Mouse (Mus musculus) lung, adult 18-20 months (tissue): ENCODE results near the gene Ccn1.

ENCODE experiments used
- DNase-seq, 2 experiments: peaks; one replicate each; pipeline ENCODE4 v3.0.0; 2022; ENCODE audit warnings: mixed read lengths in 2 of 2

The Ccn1 gene

GRCm38 (mm10) chr3:145649852-145650202, at the start of gene Ccn1:
Ccn1 (minus strand) TSS chr3:145649981.
- peak; percentile 88 to 91 for DNase-seq

- DNase-seq = no peak
Measured at GRCm38 (mm10) chr3:145693361-145693760, 43.6 kb upstream of the Ccn1 start.

- no peak for DNase-seq
Measured at GRCm38 (mm10) chr3:145692037-145692436, 42.3 kb upstream of the Ccn1 start.

- DNase-seq = no peak
Measured at GRCm38 (mm10) chr3:145691415-145691814, 41.6 kb upstream of the Ccn1 start.

DNA sequence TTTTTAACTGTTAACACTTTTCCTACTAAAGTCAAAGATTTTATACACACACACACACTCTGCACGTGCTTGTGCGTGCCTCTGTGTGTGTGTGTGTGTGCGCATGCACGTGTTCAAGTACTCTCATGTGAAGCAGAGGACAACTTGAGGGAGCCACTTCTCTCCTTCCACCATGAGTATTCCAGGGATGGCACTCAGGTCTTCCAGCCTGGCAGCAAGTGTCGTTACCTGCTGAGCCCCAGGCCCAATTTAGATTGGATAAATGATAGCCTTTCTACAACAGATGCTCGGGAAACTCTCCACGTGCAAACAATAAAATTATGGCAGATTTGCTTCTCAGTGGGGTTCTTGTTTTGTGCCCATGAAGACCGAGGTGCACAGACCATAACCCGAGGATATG, 39.5 kb upstream of the Ccn1 start:
- DNase-seq = no peak

DNA sequence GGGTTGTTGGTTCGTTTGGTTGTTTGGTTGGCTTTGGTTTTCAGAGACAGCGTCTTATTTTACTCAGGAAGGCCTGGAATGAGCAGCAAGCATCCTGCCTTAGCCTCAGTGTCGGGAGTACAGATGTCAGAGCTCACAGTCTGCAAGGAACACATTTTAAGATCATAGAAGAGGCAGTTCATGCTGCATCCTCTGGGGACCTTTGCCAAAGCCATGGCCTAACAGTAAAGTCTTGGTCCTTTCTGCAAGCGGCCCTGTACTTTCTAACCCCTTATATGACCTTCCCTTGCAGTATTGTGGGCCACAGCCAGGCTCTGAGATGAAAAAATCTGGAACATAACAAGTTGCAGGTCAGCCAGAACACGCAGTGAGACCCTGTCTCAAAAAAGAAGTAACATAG, 38.1 kb upstream of the Ccn1 start:
- DNase-seq = no peak

DNA sequence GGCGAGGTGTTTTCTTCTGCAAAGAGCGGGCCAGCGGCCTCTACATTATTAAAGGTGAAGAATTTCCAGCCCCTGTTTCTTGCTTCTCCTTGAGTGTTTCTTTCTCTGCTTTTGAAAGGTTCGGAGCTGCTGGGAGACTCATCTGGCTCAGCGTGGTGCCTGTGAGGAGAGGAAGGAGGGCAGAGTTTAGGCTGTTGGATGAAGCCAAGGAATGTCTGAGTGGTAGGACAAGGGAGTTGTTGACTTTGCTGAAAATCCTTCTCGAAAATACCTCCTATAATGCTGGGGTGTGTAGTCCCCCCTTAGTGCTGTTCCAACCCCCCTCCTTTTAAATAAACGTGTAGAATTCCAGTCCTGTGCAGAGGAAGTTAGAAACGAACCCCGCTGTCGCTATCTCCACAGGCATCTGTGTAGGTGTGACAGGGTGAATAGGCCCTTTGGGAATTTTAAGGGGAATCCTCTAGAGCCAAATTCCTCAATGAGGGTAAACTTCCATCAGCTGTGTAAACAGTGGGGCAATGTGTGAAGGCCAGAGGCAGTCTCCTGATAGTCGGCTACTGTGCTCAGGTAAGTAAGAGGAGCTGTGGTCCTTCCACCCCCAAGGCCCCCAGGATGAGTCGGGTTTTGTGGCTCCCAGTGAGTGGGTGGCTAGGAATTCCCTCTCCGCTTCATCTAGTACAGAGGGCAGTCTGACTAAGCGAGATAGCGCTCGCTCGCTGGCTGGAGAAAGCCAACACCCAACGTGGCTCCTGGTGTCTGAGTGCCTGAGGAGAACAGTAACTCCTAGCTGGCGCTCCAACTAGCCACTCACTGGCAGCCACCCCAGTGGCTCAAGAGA, 35.0 kb upstream of the Ccn1 start:
- peak; percentile 38 to 53 for DNase-seq

DNA sequence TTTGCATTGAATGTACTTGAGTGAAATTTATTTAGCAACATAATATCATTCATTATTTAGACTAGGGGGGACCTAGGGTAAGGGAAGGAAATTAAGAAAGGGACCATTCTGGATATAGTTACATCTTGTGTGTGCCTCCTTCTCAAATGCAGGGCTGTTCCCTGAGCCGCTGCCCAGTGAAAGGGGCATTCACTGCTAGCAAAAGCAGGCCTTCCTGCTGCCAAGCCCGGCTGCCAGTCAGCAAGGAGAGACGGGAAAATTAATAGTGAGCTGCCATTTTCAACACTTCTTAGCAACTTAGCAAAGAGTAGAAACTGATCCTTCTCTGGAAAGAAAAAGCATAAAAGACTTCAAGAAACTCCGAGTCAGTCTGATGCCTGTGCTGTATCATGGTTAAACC, 34.4 kb upstream of the Ccn1 start:
- no peak for DNase-seq

DNA sequence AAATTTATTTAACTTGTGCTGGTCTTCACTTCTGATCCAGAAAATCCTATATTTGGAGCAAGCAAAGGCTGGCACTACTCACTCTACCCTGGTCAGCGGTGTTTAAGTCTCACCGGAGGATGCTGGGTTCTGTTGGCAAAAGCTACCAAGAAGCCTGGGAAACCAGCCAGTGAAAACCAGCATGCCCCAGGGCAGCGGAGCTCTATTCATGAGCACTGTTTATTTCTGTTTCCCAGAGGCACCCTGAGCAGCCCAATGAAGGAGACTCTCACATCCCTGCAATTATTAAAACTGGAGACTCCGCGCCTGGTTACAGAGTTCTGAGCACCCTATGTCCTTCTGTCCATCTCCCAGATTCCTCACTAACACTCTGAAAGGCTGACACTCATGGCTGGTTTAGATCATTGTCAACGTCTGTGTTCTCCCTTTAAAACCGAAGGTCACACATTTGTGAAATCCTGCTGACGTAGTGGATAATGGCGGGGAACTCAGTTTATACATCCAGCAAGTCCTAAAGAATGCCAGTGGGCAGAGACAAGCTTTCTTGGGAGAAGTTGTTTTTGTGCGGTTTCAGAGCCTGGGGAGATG, 31.7 kb upstream of the Ccn1 start:
- no peak for DNase-seq

DNA sequence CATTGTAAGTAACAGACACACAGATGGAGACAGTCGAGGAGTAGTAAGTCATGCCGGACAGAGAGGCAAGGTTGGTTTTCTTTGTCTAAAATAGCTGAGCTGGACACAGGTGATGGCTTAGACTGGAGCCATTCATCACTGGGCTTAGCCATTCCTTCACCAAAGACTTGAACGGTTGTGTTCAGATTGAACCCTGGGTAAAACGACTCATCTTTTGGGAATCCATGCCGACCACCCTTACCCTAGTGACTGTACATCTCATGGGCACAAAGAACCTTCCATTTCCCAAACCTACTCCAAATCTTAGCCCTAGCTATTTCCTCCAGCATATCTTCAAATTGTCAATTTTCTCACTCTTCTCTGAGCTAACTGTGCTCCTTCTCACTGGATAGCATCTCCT, 30.9 kb upstream of the Ccn1 start:
- DNase-seq = no peak

DNA sequence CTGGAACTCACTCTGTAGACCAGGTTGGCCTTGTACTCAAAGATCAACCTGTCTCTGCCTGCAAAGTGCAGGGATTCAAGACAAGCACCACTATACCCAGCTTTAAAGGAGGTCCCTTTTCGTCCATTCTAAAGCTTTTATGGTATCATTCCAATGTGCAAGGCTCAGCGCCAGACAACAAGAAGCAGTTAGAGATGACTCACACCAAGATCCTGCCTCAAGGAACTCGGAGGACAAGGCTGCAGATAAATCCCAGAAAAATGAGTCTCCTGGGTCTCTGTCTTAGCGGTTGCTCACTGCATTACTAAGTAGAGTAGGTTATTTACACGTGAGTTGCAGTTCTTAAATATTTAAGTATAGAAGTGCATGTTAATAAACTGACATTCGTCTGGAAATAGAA, 26.4 kb upstream of the Ccn1 start:
- DNase-seq = no peak

DNA sequence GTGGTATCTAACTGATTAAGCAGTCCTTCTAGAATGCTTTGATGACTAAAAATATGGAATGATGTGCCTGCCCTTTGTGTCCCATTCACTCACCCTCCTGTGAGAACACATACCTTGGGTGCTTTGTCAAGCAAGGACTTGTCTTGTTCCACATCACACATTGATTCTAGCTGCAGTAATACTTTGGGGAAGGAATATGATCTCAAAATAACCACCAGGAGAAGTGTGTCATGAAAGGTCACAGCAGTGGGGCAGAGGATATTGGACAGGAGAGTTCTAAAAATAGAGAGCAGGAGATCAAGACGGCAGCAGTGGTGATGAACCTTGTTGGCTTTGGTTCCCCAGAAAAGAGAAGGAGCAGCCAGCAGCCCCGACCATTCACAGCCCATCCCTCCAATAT, 25.0 kb upstream of the Ccn1 start:
- no peak for DNase-seq

DNA sequence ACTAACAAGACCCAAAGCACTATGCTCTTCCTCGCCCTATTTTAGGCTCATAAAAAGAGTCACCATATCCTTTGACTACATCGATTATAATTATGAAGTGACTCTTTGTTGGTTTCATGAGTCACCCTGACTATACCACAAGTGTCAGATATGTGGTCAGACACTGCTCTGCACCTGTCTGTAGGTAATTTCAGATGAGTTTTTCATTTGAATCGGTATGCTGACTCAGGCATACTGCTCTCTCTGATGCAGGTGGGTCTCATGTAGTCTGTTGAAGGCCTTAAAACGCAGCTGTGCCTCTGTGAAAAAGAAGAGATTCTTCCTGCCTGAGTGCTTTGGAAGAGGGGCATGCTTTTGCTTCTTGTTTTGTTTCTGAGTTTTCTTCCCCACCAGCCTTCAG, 16.6 kb upstream of the Ccn1 start:
- no peak for DNase-seq

DNA sequence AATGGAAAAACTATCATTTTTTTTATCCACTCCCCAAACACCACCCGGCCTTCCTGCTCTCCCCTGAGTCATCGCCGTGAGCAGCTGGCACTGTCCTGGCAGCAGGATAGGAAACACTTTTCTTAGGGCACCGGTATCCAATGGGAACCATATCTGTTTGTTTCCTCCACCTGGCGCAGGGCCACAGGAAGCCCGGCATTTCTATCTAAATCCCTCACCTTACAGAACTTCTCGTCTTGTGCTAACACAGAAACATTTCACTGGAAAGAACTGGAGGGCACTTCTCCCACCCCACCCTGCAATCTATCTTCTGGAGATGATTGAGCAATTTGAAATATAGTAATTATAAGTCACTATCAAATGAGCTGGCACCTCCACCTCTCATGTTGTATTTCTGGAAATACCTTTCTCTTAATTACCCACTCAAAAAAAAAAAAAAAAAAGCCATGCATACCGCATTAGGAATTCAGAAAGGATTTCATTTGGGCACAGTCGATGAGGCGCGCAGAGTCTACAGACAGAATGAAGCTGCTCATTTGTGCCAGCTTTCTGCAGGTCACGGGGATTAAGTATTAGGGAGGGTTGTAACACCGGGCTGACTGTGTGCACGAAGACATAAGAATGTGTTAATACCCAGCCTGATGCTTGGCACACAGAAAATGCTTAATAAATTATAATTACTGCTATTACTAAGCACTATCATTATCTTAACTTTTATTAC, 7.4 kb upstream of the Ccn1 start:
- peak; percentile 40 to 62 for DNase-seq

GRCm38 (mm10) chr3:145654944-145655343, 5.2 kb upstream of the Ccn1 start:
- DNase-seq = no peak

DNA sequence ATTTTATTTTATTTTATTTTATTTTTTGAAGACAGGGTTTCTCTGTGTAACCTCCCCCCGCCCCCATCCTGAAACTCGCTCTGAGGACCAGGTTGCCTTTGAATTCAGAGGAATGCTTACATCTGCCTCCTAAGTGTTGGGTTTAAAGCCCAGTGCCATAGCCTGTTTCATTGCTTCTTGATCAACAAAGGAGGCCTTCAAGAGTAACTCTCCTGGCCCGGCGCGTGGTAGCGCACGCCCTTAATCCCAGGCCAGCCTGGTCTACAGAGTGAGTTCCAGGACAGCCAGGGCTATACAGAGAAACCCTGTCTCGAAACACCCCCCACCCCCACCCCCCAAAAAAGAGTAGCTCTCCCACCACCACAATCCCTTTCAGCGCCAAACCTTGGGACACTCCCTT, 4.2 kb upstream of the Ccn1 start:
- no peak for DNase-seq

DNA sequence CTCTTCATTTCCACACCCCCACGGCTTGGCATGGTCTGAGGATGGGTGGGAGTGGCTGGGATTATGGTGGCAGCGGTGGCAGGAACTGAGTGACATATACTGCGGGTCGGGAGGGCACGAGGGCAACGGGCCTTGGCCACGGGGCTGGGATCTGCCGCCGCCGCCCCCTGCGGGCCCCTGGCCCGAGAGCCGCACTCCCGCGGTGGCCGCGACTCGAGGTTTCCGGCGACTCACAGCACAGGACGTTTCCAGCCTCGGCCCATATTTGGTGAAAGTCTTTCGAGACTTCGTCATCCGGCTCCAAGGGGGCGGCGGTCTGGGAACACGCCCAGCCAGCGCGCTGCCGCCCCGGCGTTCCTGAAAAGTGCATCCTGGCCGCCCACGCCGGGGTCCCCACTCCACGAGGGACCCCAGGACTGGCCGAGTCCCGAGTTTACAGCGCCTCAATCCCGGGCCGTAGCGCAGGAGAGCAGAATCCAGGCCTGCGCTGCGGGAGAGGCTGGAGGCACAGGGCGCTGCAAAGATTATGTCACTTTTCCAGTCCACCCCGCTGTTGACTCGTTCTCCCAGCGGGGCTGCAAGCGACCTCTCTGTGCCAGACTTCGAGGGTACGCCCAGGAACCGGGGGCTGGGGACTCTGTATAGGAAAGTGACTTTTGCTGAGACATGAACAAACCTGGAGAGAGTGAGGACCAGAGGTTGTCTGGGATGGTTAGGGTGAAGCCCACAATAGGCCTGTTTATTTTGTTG, 3.6 kb upstream of the Ccn1 start:
- peak; percentile 82 to 84 for DNase-seq

DNA sequence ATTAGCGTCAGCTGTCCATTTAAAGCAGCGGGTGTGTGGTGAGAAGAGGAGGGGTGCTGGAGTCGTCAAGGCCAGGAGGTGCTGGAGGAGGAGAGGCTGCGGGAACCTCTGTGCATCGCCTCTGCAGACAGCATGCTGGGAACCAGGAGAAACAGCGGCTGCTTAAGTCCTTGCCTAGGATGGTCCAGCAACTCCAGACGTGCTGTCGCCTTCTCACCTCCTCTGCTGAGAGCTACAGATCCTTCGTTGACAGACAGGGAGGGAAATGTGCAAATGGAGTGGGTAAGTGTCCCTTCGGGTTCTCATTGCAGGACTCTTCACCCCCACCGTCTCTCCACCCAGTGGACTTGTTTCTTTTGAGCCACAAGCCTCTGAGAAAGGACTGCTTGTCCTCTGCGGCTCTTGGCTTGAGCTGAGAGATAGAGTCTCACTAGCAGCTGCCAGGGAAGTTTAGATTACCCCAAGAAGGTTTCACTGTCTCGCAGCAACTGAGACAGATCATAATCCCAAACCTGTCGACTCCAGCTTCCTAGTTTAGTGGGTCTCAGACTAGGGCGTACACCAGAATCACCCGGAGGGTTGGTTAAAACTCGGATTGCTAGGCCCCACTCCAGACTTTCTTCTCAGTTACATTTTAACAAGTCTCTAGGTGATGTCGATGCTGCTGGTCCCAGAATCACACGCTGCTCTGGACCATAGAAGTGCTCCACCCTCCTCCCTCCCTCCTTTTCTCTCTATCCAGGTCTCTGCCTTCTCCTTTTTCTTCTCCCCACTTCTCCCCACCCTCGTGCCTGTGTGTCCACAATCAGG, 2.7 kb upstream of the Ccn1 start:
- peak in 1 of 2 experiments; percentile 45 for DNase-seq

- DNase-seq = no peak
Measured at GRCm38 (mm10) chr3:145651978-145652321, 2.2 kb upstream of the Ccn1 start.

GRCm38 (mm10) chr3:145651029-145651977, 1.5 kb upstream of the Ccn1 start:
- DNase-seq = peak; percentile 34 to 63

DNA sequence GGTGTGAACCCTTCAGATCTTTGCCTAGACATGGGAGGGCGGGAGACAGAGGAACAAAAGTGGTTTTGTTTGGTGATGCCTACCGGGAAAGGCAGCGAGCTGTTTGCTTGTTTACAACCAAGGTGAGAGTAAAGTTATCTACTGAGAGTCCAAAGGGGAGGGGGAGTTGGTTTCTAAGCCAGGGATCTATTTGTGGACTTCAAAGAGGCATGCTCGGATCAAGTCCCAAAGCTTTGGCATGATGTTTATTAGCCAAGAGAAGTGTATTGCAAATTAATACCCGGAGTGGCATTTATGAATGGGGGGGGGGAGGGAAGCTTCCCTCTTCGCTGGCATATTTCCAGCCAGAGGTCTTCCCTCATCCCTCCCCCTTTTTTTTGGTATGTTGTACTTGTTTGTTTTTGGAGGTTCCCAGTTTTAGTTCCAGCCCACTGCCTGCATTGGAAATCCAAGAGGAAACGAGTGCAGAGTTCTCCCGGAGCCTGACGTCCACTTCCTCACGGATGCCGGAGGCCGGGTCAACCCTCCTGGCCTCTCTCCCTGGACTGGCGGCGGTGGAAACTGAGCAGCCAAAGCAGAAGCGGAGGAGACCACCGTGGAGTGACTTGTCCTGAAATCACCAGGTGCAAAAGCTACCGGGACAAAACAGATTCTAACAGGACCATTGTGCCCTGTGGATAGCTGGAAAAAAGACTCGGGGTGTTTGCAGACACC, 674 bp upstream of the Ccn1 start:
- peak; percentile 74 to 77 for DNase-seq
